ENCODE assay signal across 27 mouse cellular contexts in genomic region chr13:12218603-12219002, GRCm38 (mm10). TPM values are rescaled to one million over a fixed set of nuclear protein-coding genes. Genes with fewer than 3 reads are reported as not detected.
DNase-seq lines count a peak whose midpoint lies in the region; ATAC-seq and TF ChIP-seq lines count a peak whose summit lies in the region.
"Had no signal": no experiment of that assay in that cellular context is flagged by ENCODE, and none has a peak within 500 bp of the region (broad histone marks: within the 10 kb centered on the region; RNA-seq: fewer than 3 reads in every experiment).

No protein-coding gene starts in this region.

- H3K36me3 ChIP-seq in liver, embryonic 12.5 days = peaks cover 86% of the 10 kb centered on the region
- H3K36me3 ChIP-seq in liver, postnatal 0 days (replicated peaks; ENCODE audit: insufficient read depth, low read length) = peaks cover 41% of the 10 kb centered on the region
- peaks cover 81% of the 10 kb centered on the region for H3K36me3 ChIP-seq in liver, embryonic 13.5 days
- peaks cover 16% of the 10 kb centered on the region for H3K36me3 ChIP-seq in liver, embryonic 16.5 days (ENCODE audit: control insufficient read depth, insufficient read depth)
- H3K36me3 ChIP-seq in intestine, embryonic 16.5 days (ENCODE audit: control insufficient read depth, insufficient read depth, low read length) = peaks cover 8% of the 10 kb centered on the region; the same call in 1 of the 2 replicates

- no peak for TF ChIP-seq CTCF in liver, postnatal 0 days (IDR thresholded peaks at IDR 0.05; ENCODE audit: low read depth)

- TF ChIP-seq EP300 in liver, postnatal 0 days (IDR thresholded peaks at IDR 0.05; ENCODE audit: low read depth) = no peak

- H3K4me2 ChIP-seq in liver, embryonic 12.5 days = no peak overlapping the region
- no peak overlapping the region for H3K4me2 ChIP-seq in liver, postnatal 0 days (ENCODE audit: low read depth, low read length)
- H3K4me2 ChIP-seq in liver, embryonic 13.5 days = no peak overlapping the region
- H3K4me2 ChIP-seq in liver, embryonic 16.5 days (ENCODE audit: low read depth, low read length) = no peak overlapping the region
- no peak overlapping the region for H3K4me2 ChIP-seq in intestine, embryonic 16.5 days (ENCODE audit: low read depth, low read length)
- H3K4me2 ChIP-seq: embryonic facial prominence, embryonic 13.5 days; forebrain, embryonic 12.5 days; heart, embryonic 11.5 days; hindbrain, embryonic 13.5 days had no signal

- no peak overlapping the region for H3K27ac ChIP-seq in liver, embryonic 12.5 days
- H3K27ac ChIP-seq in liver, postnatal 0 days (ENCODE audit: low read depth) = no peak overlapping the region
- no peak overlapping the region for H3K27ac ChIP-seq in liver, embryonic 13.5 days
- H3K27ac ChIP-seq in liver, embryonic 16.5 days (ENCODE audit: low read length) = no peak overlapping the region
- no peak overlapping the region for H3K27ac ChIP-seq in intestine, embryonic 16.5 days (ENCODE audit: low read length)
- H3K27ac ChIP-seq: embryonic facial prominence, embryonic 10.5 days; embryonic facial prominence, embryonic 13.5 days; forebrain, embryonic 12.5 days; gastrocnemius, adult 2 months; hindbrain, embryonic 13.5 days had no signal

- DNase-seq in liver, postnatal 0 days = no peak
- DNase-seq in liver, embryonic 13.5 days = no peak
- no peak for DNase-seq in thymus, postnatal 4 days
- DNase-seq in thymus, postnatal 14 days = no peak
- DNase-seq: adrenal gland, postnatal 10 days; adrenal gland, postnatal 36 days; cerebellum, adult 11-12 months; cerebellum, adult 8-10 months; cerebellum, postnatal 10 days; cerebellum, postnatal 36 days; embryo, embryonic 11 days; gastrocnemius, adult 2 months; gastrocnemius, postnatal 14 days; heart, adult 11 months had no signal

- H3K27me3 ChIP-seq in liver, embryonic 12.5 days (replicated peaks) = no peaks in the 10 kb centered on the region
- H3K27me3 ChIP-seq in liver, postnatal 0 days (ENCODE audit: insufficient read depth, low read length) = no peaks in the 10 kb centered on the region
- H3K27me3 ChIP-seq in liver, embryonic 13.5 days = no peaks in the 10 kb centered on the region
- no peaks in the 10 kb centered on the region for H3K27me3 ChIP-seq in liver, embryonic 16.5 days (ENCODE audit: control insufficient read depth, insufficient read depth, low read depth, low read length)
- no peaks in the 10 kb centered on the region for H3K27me3 ChIP-seq in intestine, embryonic 16.5 days (replicated peaks; ENCODE audit: control insufficient read depth, insufficient read depth, low read length)
- H3K27me3 ChIP-seq: embryonic facial prominence, embryonic 13.5 days; forebrain, embryonic 12.5 days; hindbrain, embryonic 13.5 days had no signal

- H3K4me1 ChIP-seq in liver, embryonic 12.5 days = no peaks in the 10 kb centered on the region
- H3K4me1 ChIP-seq in liver, postnatal 0 days (ENCODE audit: insufficient read depth) = no peaks in the 10 kb centered on the region
- no peaks in the 10 kb centered on the region for H3K4me1 ChIP-seq in liver, embryonic 13.5 days (replicated peaks)
- H3K4me1 ChIP-seq in liver, embryonic 16.5 days (ENCODE audit: control insufficient read depth, low read depth, low read length) = no peaks in the 10 kb centered on the region
- no peaks in the 10 kb centered on the region for H3K4me1 ChIP-seq in intestine, embryonic 16.5 days (ENCODE audit: control insufficient read depth, insufficient read depth, low read length)
- H3K4me1 ChIP-seq: embryonic facial prominence, embryonic 10.5 days; embryonic facial prominence, embryonic 13.5 days; forebrain, embryonic 12.5 days; hindbrain, embryonic 13.5 days had no signal

- 70% methylated on average over 14 of the region's 14 CpGs for WGBS in liver, embryonic 12.5 days (ENCODE audit: insufficient replicate concordance)
- 85% methylated on average over 14 of the region's 14 CpGs for WGBS in liver, postnatal 0 days (ENCODE audit: insufficient replicate concordance)
- 78% methylated on average over 14 of the region's 14 CpGs for WGBS in liver, embryonic 13.5 days (ENCODE audit: insufficient replicate concordance)
- 66% methylated on average over 14 of the region's 14 CpGs for WGBS in liver, embryonic 16.5 days (ENCODE audit: insufficient replicate concordance)
- WGBS in intestine, embryonic 16.5 days = 93% methylated on average over 14 of the region's 14 CpGs

- no peak overlapping the region for H3K4me3 ChIP-seq in liver, embryonic 12.5 days
- H3K4me3 ChIP-seq in liver, postnatal 0 days (ENCODE audit: low read depth, low read length) = no peak overlapping the region
- H3K4me3 ChIP-seq in liver, embryonic 13.5 days (replicated peaks) = no peak overlapping the region
- H3K4me3 ChIP-seq in liver, embryonic 16.5 days (ENCODE audit: low read depth, low read length) = no peak overlapping the region
- H3K4me3 ChIP-seq in intestine, embryonic 16.5 days (ENCODE audit: low read length) = no peak overlapping the region
- H3K4me3 ChIP-seq: embryonic facial prominence, embryonic 10.5 days; embryonic facial prominence, embryonic 13.5 days; erythroblast, embryonic 14.5 days; forebrain, embryonic 12.5 days; gastrocnemius, adult 2 months; hindbrain, embryonic 13.5 days had no signal

- no peaks in the 10 kb centered on the region for H3K9me3 ChIP-seq in liver, embryonic 12.5 days (replicated peaks)
- H3K9me3 ChIP-seq in liver, postnatal 0 days (ENCODE audit: low read length) = no peaks in the 10 kb centered on the region
- H3K9me3 ChIP-seq in liver, embryonic 13.5 days (replicated peaks) = no peaks in the 10 kb centered on the region
- no peaks in the 10 kb centered on the region for H3K9me3 ChIP-seq in liver, embryonic 16.5 days (replicated peaks; ENCODE audit: control insufficient read depth, low read length)
- H3K9me3 ChIP-seq in intestine, embryonic 16.5 days (ENCODE audit: control insufficient read depth, low read length) = no peaks in the 10 kb centered on the region
- H3K9me3 ChIP-seq: embryonic facial prominence, embryonic 10.5 days; embryonic facial prominence, embryonic 13.5 days; forebrain, embryonic 12.5 days; hindbrain, embryonic 13.5 days had no signal

- ATAC-seq in liver, embryonic 12.5 days = peak; percentile 66
- ATAC-seq in liver, postnatal 0 days = no peak
- peak; percentile 74 for ATAC-seq in liver, embryonic 13.5 days (ENCODE audit: low read depth)
- ATAC-seq in liver, embryonic 16.5 days (ENCODE audit: low read depth) = peak; percentile 50; the same call in 1 of the 2 replicates
- no peak for ATAC-seq in intestine, embryonic 16.5 days
- ATAC-seq: activated CD4-positive, CD25-positive, alpha-beta regulatory T cell, adult 4 months; CD4-positive, CD25-positive, alpha-beta regulatory T cell, adult 4 months; forebrain, embryonic 16.5 days; hindbrain, embryonic 16.5 days had no signal

- H3K9ac ChIP-seq in liver, embryonic 12.5 days = no peak overlapping the region
- no peak overlapping the region for H3K9ac ChIP-seq in liver, postnatal 0 days (replicated peaks)
- H3K9ac ChIP-seq in liver, embryonic 13.5 days = no peak overlapping the region
- H3K9ac ChIP-seq in liver, embryonic 16.5 days (ENCODE audit: low read depth, low read length) = no peak overlapping the region
- H3K9ac ChIP-seq in intestine, embryonic 16.5 days (ENCODE audit: low read depth, low read length) = no peak overlapping the region
- H3K9ac ChIP-seq: embryonic facial prominence, embryonic 13.5 days; forebrain, embryonic 12.5 days; hindbrain, embryonic 13.5 days had no signal

RNA-seq across cellular contexts. Expression of gene Mtr, which starts 39.3 kb away (rescaled TPM):
- polyA plus RNA-seq in liver, embryonic 12.5 days (2016; fragmentation: Nextera tagmentation; extraction: Ambion mirVana) = 14.1 and 16.6 TPM in 2 replicates
- polyA plus RNA-seq in liver, postnatal 0 days (2015; fragmentation: Nextera tagmentation; extraction: Ambion mirVana) = 3.2 and 4.1 TPM in 2 replicates
- polyA plus RNA-seq in liver, embryonic 13.5 days (2015; fragmentation: Nextera tagmentation; extraction: Ambion mirVana) = 9.4 and 11.8 TPM in 2 replicates
- 7.6 TPM in 2 replicates for polyA plus RNA-seq in liver, embryonic 16.5 days (2015; fragmentation: Nextera tagmentation; extraction: Ambion mirVana)
- 6.4 and 7.4 TPM in 2 replicates for polyA plus RNA-seq in intestine, embryonic 16.5 days (2015; fragmentation: Nextera tagmentation; extraction: Ambion mirVana)

Comparison
In these comparisons a context has a peak if more than half of its experiments do, and no peak if none do; other contexts are left out.
1. ATAC-seq: peak in liver, embryonic 12.5 days (single experiment), liver, embryonic 13.5 days (single experiment) and liver, embryonic 16.5 days (single experiment); none in liver, postnatal 0 days (single experiment) and intestine, embryonic 16.5 days (single experiment).